Mouse (Mus musculus) CH12.LX (cell line): ENCODE measurements around the gene Rp2. TPM values are rescaled to one million over a fixed set of nuclear protein-coding genes. Genes with fewer than 3 reads are reported as not detected.

Source experiments
- DNase-seq: peaks from one replicate; pipeline ENCODE4 v3.0.0-alpha.2; 2013; ENCODE audit errors: extremely low read depth
- H3K27ac ChIP-seq: 2 replicates; pipeline ENCODE4 v1.5.1; 2012; ENCODE audit warnings: low read depth, mild to moderate bottlenecking, control low read depth, moderate library complexity; ENCODE audit not compliant: insufficient read depth
- H3K27me3 ChIP-seq: replicated peaks from 2 replicates; pipeline ENCODE3; 2012; ENCODE audit warnings: inconsistent platforms
- H3K36me3 ChIP-seq, 2 experiments: replicated peaks in 1 of 2; 2 replicates each; pipeline versions ENCODE3 to v1.6.1; 2012; ENCODE audit warnings: inconsistent platforms in 1 of 2, low read length in 1 of 2, mild to moderate bottlenecking in 1 of 2, mixed read lengths in 1 of 2, moderate library complexity in 1 of 2; ENCODE audit not compliant: control insufficient read depth in 1 of 2, insufficient read depth in 1 of 2
- H3K4me1 ChIP-seq, 2 experiments: 2 replicates each; pipeline ENCODE4 v1.6.1; 2012; ENCODE audit warnings: inconsistent platforms in 1 of 2, moderate library complexity in 1 of 2; ENCODE audit not compliant: insufficient read depth in 2 of 2, control insufficient read depth in 1 of 2
- H3K4me2 ChIP-seq: 2 replicates; pipeline ENCODE4 v1.6.1; 2012; ENCODE audit warnings: low read depth, mild to moderate bottlenecking, control low read depth; ENCODE audit not compliant: poor library complexity, insufficient read depth, severe bottlenecking
- H3K4me3 ChIP-seq, 3 experiments: fragments of 150-350 bp in 1 of 3; sonication (generic) in 1 of 3; replicated peaks in 1 of 3; 2 replicates each; pipeline versions ENCODE3 to v1.5.1; 2011 to 2012; ENCODE audit warnings: low read depth in 2 of 3, low read length in 2 of 3, mild to moderate bottlenecking in 2 of 3, moderate library complexity in 2 of 3, control low read depth in 1 of 3, improper control_type of control experiment in 1 of 3, inconsistent platforms in 1 of 3, mixed read lengths in 1 of 3; ENCODE audit not compliant: poor library complexity in 1 of 3
- H3K79me2 ChIP-seq: replicated peaks from 2 replicates; pipeline ENCODE4 v1.6.1; 2012; ENCODE audit warnings: mild to moderate bottlenecking, moderate library complexity; ENCODE audit not compliant: control insufficient read depth, poor library complexity, insufficient read depth, severe bottlenecking; ENCODE audit errors: extremely low read depth
- H3K9ac ChIP-seq: 2 replicates; pipeline ENCODE4 v1.6.1; 2012; ENCODE audit warnings: low read depth, mild to moderate bottlenecking, control low read depth, moderate library complexity; ENCODE audit not compliant: insufficient read depth
- H3K9me3 ChIP-seq: replicated peaks from 2 replicates; pipeline ENCODE3; 2012; ENCODE audit warnings: low read length, inconsistent platforms, mixed read lengths
- CHD1 ChIP-seq: IDR thresholded peaks from 2 replicates; pipeline ENCODE4 v1.6.1; 2012; ENCODE audit warnings: low read depth, low read length, improper control_type of control experiment, inconsistent platforms
- CHD2 ChIP-seq: IDR thresholded peaks from 2 replicates; pipeline ENCODE4 v1.6.1; 2011; ENCODE audit warnings: low read length, improper control_type of control experiment
- CTCF ChIP-seq, 2 experiments: IDR thresholded peaks in 1 of 2; conservative IDR thresholded peaks in 1 of 2; 2 replicates each; pipeline ENCODE4 v1.5.1; 2011 to 2012; ENCODE audit warnings: low read depth in 2 of 2, low read length in 2 of 2, improper control_type of control experiment in 1 of 2, inconsistent platforms in 1 of 2, mild to moderate bottlenecking in 1 of 2, moderate library complexity in 1 of 2
- E2F4 ChIP-seq: IDR thresholded peaks from 2 replicates; pipeline ENCODE4 v1.6.1; 2011; ENCODE audit warnings: low read depth, low read length, improper control_type of control experiment; ENCODE audit not compliant: insufficient replicate concordance
- EP300 ChIP-seq: IDR thresholded peaks from 2 replicates; pipeline ENCODE4 v1.6.1; 2011; ENCODE audit warnings: low read length, improper control_type of control experiment
- ETS1 ChIP-seq: conservative IDR thresholded peaks from 2 replicates; pipeline ENCODE4 v1.6.1; 2012; ENCODE audit warnings: low read depth, mild to moderate bottlenecking, inconsistent platforms, low read length, improper control_type of control experiment, moderate library complexity
- GABPA ChIP-seq: IDR thresholded peaks from 2 replicates; pipeline ENCODE4 v1.6.1; 2012; ENCODE audit warnings: low read depth, low read length, improper control_type of control experiment, inconsistent platforms; ENCODE audit not compliant: insufficient replicate concordance
- HCFC1 ChIP-seq: IDR thresholded peaks from 2 replicates; pipeline ENCODE4 v1.6.1; 2012; ENCODE audit warnings: low read depth, mild to moderate bottlenecking, inconsistent platforms, low read length, improper control_type of control experiment
- JUN ChIP-seq: IDR thresholded peaks from 2 replicates; pipeline ENCODE4 v1.6.1; 2011; ENCODE audit warnings: low read depth, mild to moderate bottlenecking, low read length, improper control_type of control experiment, moderate library complexity; ENCODE audit not compliant: insufficient read depth
- JUND ChIP-seq: conservative IDR thresholded peaks from 2 replicates; pipeline ENCODE4 v1.6.1; 2011; ENCODE audit warnings: low read depth, low read length, improper control_type of control experiment
- MAFK ChIP-seq: IDR thresholded peaks from 2 replicates; pipeline ENCODE4 v1.6.1; 2011; ENCODE audit warnings: low read length, improper control_type of control experiment; ENCODE audit not compliant: insufficient replicate concordance
- MAZ ChIP-seq: IDR thresholded peaks from 2 replicates; pipeline ENCODE4 v1.6.1; 2012; ENCODE audit warnings: low read depth, mild to moderate bottlenecking, inconsistent platforms, low read length, improper control_type of control experiment, moderate library complexity
- MEF2A ChIP-seq: IDR thresholded peaks from 2 replicates; pipeline ENCODE4 v1.6.1; 2014; ENCODE audit warnings: low read depth, mild to moderate bottlenecking, inconsistent platforms, low read length, improper control_type of control experiment, borderline replicate concordance
- MXI1 ChIP-seq: IDR thresholded peaks from 2 replicates; pipeline ENCODE4 v1.6.1; 2011; ENCODE audit warnings: mild to moderate bottlenecking, low read depth, low read length, improper control_type of control experiment
- MYC ChIP-seq: IDR thresholded peaks from 2 replicates; pipeline ENCODE4 v1.6.1; 2011; ENCODE audit warnings: low read depth, mild to moderate bottlenecking, improper control_type of control experiment, low read length
- NELFE ChIP-seq: IDR thresholded peaks from 2 replicates; pipeline ENCODE4 v1.6.1; 2011; ENCODE audit warnings: low read depth, low read length, improper control_type of control experiment
- NRF1 ChIP-seq: IDR thresholded peaks from 2 replicates; pipeline ENCODE4 v1.6.1; 2014; ENCODE audit warnings: low read depth, mild to moderate bottlenecking, inconsistent platforms, low read length, improper control_type of control experiment, moderate library complexity
- PAX5 ChIP-seq: IDR thresholded peaks from 2 replicates; pipeline ENCODE4 v1.6.1; 2012; ENCODE audit warnings: low read length, inconsistent platforms, mixed read lengths
- POLR2A ChIP-seq: IDR thresholded peaks from 2 replicates; pipeline ENCODE4 v1.6.1; 2011; ENCODE audit warnings: low read depth, mild to moderate bottlenecking, improper control_type of control experiment, low read length
- POLR2AphosphoS2 ChIP-seq: IDR thresholded peaks from 2 replicates; pipeline ENCODE4 v1.6.1; 2011; ENCODE audit warnings: low read depth, low read length, improper control_type of control experiment
- RAD21 ChIP-seq: IDR thresholded peaks from 2 replicates; pipeline ENCODE4 v1.6.1; 2011; ENCODE audit warnings: low read depth, mild to moderate bottlenecking, low read length, improper control_type of control experiment, moderate library complexity
- RCOR1 ChIP-seq: conservative IDR thresholded peaks from 2 replicates; pipeline ENCODE4 v1.6.1; 2012; ENCODE audit warnings: low read depth, mild to moderate bottlenecking, inconsistent platforms, low read length, improper control_type of control experiment
- SIN3A ChIP-seq: IDR thresholded peaks from 2 replicates; pipeline ENCODE4 v1.6.1; 2012; ENCODE audit warnings: low read length, improper control_type of control experiment, inconsistent platforms
- SMC3 ChIP-seq: IDR thresholded peaks from 2 replicates; pipeline ENCODE4 v1.6.1; 2011; ENCODE audit warnings: low read depth, low read length, improper control_type of control experiment
- TBP ChIP-seq: conservative IDR thresholded peaks from 2 replicates; pipeline ENCODE4 v1.6.1; 2011; ENCODE audit warnings: low read depth, low read length, improper control_type of control experiment
- TCF12 ChIP-seq: IDR thresholded peaks from 2 replicates; pipeline ENCODE4 v1.6.1; 2014; ENCODE audit warnings: low read depth, mild to moderate bottlenecking, inconsistent platforms, low read length, improper control_type of control experiment
- UBTF ChIP-seq: IDR thresholded peaks from 2 replicates; pipeline ENCODE4 v1.6.1; 2012; ENCODE audit warnings: low read depth, mild to moderate bottlenecking, inconsistent platforms, low read length, improper control_type of control experiment, moderate library complexity
- USF2 ChIP-seq: conservative IDR thresholded peaks from 2 replicates; pipeline ENCODE4 v1.6.1; 2011; ENCODE audit warnings: low read depth, low read length, improper control_type of control experiment
- ZC3H11A ChIP-seq: IDR thresholded peaks from 2 replicates; pipeline ENCODE4 v1.6.1; 2012; ENCODE audit warnings: low read depth, mild to moderate bottlenecking, inconsistent platforms, low read length, improper control_type of control experiment
- ZKSCAN1 ChIP-seq: IDR thresholded peaks from 2 replicates; pipeline ENCODE4 v1.6.1; 2012; ENCODE audit warnings: low read depth, inconsistent platforms, low read length, improper control_type of control experiment, borderline replicate concordance
- ZMIZ1 ChIP-seq: IDR thresholded peaks from 2 replicates; pipeline ENCODE4 v1.6.1; 2012; ENCODE audit warnings: low read depth, mild to moderate bottlenecking, inconsistent platforms, low read length, improper control_type of control experiment
- ZNF384 ChIP-seq: IDR thresholded peaks from 2 replicates; pipeline ENCODE4 v1.6.1; 2012; ENCODE audit warnings: low read depth, low read length, improper control_type of control experiment, inconsistent platforms
- dilution Hi-C: fragments of 300-500 bp; cut with MboI; formaldehyde crosslinking; loops from 2 replicates; pipeline ENCODE4 v1.14.3; 2020; ENCODE audit warnings: low sequenced_read_pairs; ENCODE audit not compliant: extremely low pct_unique_long_range_greater_than_20kb, extremely low pct_ligation_motif_present
- in situ Hi-C: fragments of 300-500 bp; cut with MboI; formaldehyde crosslinking; loops from 3 replicates; pipeline ENCODE4 v1.14.3; 2019; ENCODE audit warnings: low sequenced_read_pairs, low pct_ligation_motif_present, low pct_unique_long_range_greater_than_20kb, mixed read lengths
- polyA plus RNA-seq: library from polyadenylated mRNA; unstranded; fragments of >175 nt; gene quantifications from 2 replicates; pipeline ENCODE4 v1.2.1, GENCODE M21; 2012; ENCODE audit warnings: low read depth; ENCODE audit not compliant: insufficient read length
- total RNA-seq, 2 experiments: library from RNA; depleted of rRNA; stranded (reverse); fragments of 300-350 nt in 1 of 2; fragments of >200 nt in 1 of 2; gene quantifications; 2 replicates each; pipeline ENCODE4 v1.2.3; 2012 to 2014

Gene Rp2
- total and polyA plus RNA-seq, 3 experiments, result 34.8 to 67.6 (median 34.9) TPM

DNA sequence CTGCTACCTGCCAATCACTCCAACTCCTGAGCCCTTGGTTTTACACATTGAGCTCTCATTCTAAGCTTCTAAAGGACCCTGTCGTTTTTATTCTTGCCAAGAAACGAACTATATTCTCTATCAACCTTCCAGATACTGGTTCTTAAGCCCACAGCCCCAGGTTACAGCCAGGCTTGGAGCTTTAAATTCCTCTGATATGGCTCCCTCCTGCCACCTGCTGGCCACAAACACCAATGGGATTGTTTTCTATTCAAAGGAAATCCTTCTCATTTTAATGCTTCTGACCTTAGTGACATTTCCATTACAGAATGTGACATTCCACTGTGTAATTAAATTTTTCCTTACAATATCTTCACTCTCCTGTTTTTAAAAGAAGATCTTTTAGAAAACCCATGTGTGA is 28.6 kb upstream of the Rp2 start:
- no peak overlapping the region for H3K27ac ChIP-seq
- no peak overlapping the region for H3K4me2 ChIP-seq
- no peak overlapping the region for H3K4me3 ChIP-seq
- no peaks in the 10 kb centered on the region for H3K36me3 ChIP-seq
- no peaks in the 10 kb centered on the region for H3K79me2 ChIP-seq
- no peaks in the 10 kb centered on the region for H3K27me3 ChIP-seq
- dilution Hi-C loops, result no loop called here
- peak; percentile 61 for DNase-seq
- in situ Hi-C loops, result loop anchor here (25.0 kb wide), 2 partner anchors 173 to 273 kb away; partner anchors contain the start of gene Chst7
- peaks cover 3 to 17% of the 10 kb centered on the region in 2 experiments; a peak in 3 of 4 replicates for H3K4me1 ChIP-seq
- no peaks in the 10 kb centered on the region for H3K9me3 ChIP-seq
- TF ChIP-seq UBTF, result no peak
- TF ChIP-seq MEF2A, result no peak
- TF ChIP-seq ETS1, result no peak
- TF ChIP-seq RAD21, result peak; percentile 81
- TF ChIP-seq CTCF (conservative IDR thresholded peaks at IDR 0.05 in 1 of 2, IDR thresholded peaks at IDR 0.05 in 1 of 2; ENCODE audit: low read depth in 2 of 2, low read length in 2 of 2), result peak in 1 of 2 experiments; percentile 76; a peak in 3 of 4 replicates
- peak; percentile 86 for TF ChIP-seq SMC3
- TF ChIP-seq ZC3H11A, result peak; percentile 59
- no peak overlapping the region for H3K9ac ChIP-seq

- H3K27ac ChIP-seq, result peak overlapping the region; percentile 68; the same call in 1 of the 2 replicates
- DNase-seq, result peak; percentile 62
- no peaks in the 10 kb centered on the region for H3K79me2 ChIP-seq
- no peaks in the 10 kb centered on the region for H3K36me3 ChIP-seq
- H3K4me3 ChIP-seq, result no peak overlapping the region
- peaks cover 0 to 3% of the 10 kb centered on the region in 2 experiments; a peak in 1 of 4 replicates for H3K4me1 ChIP-seq
- H3K9ac ChIP-seq, result no peak overlapping the region
- peaks cover 3% of the 10 kb centered on the region for H3K9me3 ChIP-seq
- no peaks in the 10 kb centered on the region for H3K27me3 ChIP-seq
- no peak overlapping the region for H3K4me2 ChIP-seq
- in situ Hi-C loops (loop anchor here (25.0 kb wide), 2 partner anchors 183 to 283 kb away; partner anchors contain the start of gene Chst7), dilution Hi-C loops (no loop called here)
- no peak for TF ChIP-seq MXI1
- no peak for TF ChIP-seq NELFE
- no peak for TF ChIP-seq JUND
- no peak for TF ChIP-seq ZNF384
- no peak for TF ChIP-seq MAZ
- TF ChIP-seq PAX5, result no peak
- TF ChIP-seq EP300, result peak; percentile 80
- no peak for TF ChIP-seq JUN
- TF ChIP-seq ZC3H11A, result no peak
- TF ChIP-seq CHD2, result no peak
- TF ChIP-seq GABPA, result no peak
- TF ChIP-seq SIN3A, result no peak
- no peak for TF ChIP-seq RCOR1
- TF ChIP-seq ZMIZ1, result no peak
- no peak; the same call in 1 of the 2 replicates for TF ChIP-seq ETS1
- no peak for TF ChIP-seq NRF1
- TF ChIP-seq TCF12, result no peak
- TF ChIP-seq POLR2A, result no peak
- TF ChIP-seq SMC3, result no peak
- TF ChIP-seq HCFC1, result no peak
- no peak for TF ChIP-seq CHD1
- TF ChIP-seq UBTF, result no peak
- peak; percentile 51; the same call in 1 of the 2 replicates for TF ChIP-seq TBP
- no peak for TF ChIP-seq MAFK
- no peak for TF ChIP-seq ZKSCAN1
- TF ChIP-seq E2F4, result no peak
- no peak for TF ChIP-seq RAD21
- TF ChIP-seq USF2, result no peak
- peak; percentile 84 for TF ChIP-seq MEF2A
- TF ChIP-seq MYC, result no peak
- no peak for TF ChIP-seq POLR2AphosphoS2
Measured at GRCm38 (mm10) chrX:20344980-20345379, 19.3 kb upstream of the Rp2 start.
